Mouse (Mus musculus): ENCODE measurements around the gene Kcnj16.

DNA sequence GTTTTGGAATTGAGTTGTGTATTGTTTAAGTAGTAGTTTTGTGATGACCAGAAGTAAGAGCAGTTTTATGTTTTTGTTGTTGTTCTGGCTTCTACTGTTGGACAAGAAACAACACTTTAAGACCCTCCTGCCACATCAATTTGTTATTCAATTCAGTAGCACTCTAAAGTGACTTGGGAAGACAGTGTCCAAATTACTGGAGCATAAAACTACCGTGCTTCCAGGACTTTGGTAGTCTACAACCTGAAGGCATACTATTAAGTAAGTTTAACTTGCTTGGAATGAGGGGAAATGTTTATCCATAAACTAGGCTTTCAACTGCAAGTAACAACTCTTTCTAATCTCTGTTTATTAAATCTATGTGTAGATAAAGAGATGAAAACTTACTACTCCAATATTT, 17.7 kb downstream of the Kcnj16 start:
- TF ChIP-seq TAL1 (IDR thresholded peaks at IDR 0.05; ENCODE audit: low read length) (no peak), GATA1 (IDR thresholded peaks at IDR 0.05; ENCODE audit: low read length) (no peak)

Measured in erythroblast, embryonic 14.5 days (primary cell).